Mouse (Mus musculus): ENCODE results near the gene Aftph.
"Not testable (repeated sequence)": the region's sequence is repeated elsewhere in the genome, so short reads cannot be mapped to it uniquely, and the experiment has no call there.

DNA sequence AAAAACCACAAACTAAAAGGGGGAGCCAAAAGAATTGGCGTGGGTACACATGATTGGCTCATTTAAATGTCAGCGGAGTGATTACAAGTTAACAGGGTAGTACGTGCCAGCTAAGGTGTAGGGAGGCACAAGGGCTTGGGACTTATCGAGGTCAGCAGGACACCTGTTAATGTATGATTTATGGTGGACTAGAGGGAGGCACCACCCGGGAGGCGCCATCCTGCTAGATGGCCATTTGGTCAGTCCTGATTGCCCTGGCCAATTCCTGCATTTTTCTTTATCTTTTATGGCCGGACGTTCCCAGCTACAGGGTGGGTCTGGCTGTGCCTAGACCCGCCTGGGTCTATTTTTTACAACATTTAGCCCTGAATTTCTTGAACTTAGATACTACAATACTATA lies 30.4 kb upstream of the Aftph start:
- not testable (repeated sequence) for TF ChIP-seq POLR2A (IDR thresholded peaks at IDR 0.05; ENCODE audit: low read depth, low read length); CTCF (IDR thresholded peaks at IDR 0.05; ENCODE audit: extremely low read depth, insufficient read depth, insufficient read length, insufficient replicate concordance)
